Comparison of ENCODE assay signal across 18 mouse cellular contexts in the genomic region with DNA sequence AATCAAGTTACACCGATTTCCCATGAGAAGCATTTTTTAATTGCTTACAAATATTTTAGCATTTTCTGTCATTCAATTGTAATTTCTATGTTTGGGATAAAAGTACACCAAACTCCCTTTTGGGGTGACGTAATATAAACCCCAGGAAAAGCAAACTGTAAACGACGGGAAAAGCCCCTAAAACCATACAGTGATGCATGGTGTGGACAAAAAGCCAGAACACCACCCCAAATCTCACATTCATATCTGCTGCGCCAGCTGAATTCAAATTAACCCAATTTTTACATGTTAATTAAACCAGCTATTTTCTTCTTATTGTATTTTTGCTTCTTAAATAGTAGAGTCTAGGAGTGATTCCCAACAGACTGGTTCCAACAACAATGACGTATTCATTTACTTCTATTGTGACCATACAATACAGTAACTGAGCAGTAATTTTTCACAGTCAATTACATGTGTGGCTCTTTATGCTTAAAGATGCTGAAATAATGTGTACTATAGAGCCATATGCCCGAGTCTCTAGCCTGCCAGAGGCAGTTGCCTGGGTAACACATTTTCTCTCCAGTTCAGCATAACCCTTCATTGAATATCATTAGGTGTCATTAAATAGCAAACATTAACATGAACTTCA. TPM values are rescaled to one million over a fixed set of nuclear protein-coding genes. Genes with fewer than 3 reads are reported as not detected.
DNase-seq lines count a peak whose midpoint lies in the region; ATAC-seq and TF ChIP-seq lines count a peak whose summit lies in the region.
"Had no signal": no experiment of that assay in that cellular context is flagged by ENCODE, and none has a peak within 500 bp of the region (broad histone marks: within the 10 kb centered on the region; RNA-seq: fewer than 3 reads in every experiment).

No protein-coding gene starts in this region.

- H3K27ac ChIP-seq in forebrain, embryonic 11.5 days (ENCODE audit: low read depth, low read length), result peak overlapping the region; percentile 75; the same call in 1 of the 2 replicates
- H3K27ac ChIP-seq in forebrain, embryonic 10.5 days, result no peak overlapping the region
- no peak overlapping the region; the same call in 1 of the 2 replicates for H3K27ac ChIP-seq in forebrain, embryonic 16.5 days (ENCODE audit: low read length)
- no peak overlapping the region for H3K27ac ChIP-seq in hindbrain, embryonic 16.5 days (ENCODE audit: low read depth, low read length)
- H3K27ac ChIP-seq in neural tube, embryonic 13.5 days (replicated peaks), result no peak overlapping the region
- H3K27ac ChIP-seq in kidney, adult 2 months (ENCODE audit: insufficient read depth, low read depth, low read length), result no peak overlapping the region
- H3K27ac ChIP-seq: limb, embryonic 10.5 days; stomach, embryonic 15.5 days had no signal

- H3K4me2 ChIP-seq in forebrain, embryonic 11.5 days (ENCODE audit: low read depth, low read length, severe bottlenecking), result no peak overlapping the region
- H3K4me2 ChIP-seq in forebrain, embryonic 16.5 days (ENCODE audit: low read length), result peak overlapping the region; percentile 30
- no peak overlapping the region for H3K4me2 ChIP-seq in hindbrain, embryonic 16.5 days (ENCODE audit: low read length)
- H3K4me2 ChIP-seq in neural tube, embryonic 13.5 days, result no peak overlapping the region
- H3K4me2 ChIP-seq: liver, embryonic 11.5 days; lung, embryonic 14.5 days; stomach, embryonic 15.5 days had no signal

- TF ChIP-seq POLR2A in kidney, adult 2 months (IDR thresholded peaks at IDR 0.05; ENCODE audit: low read depth, low read length), result no peak

- 38% methylated on average over 7 of the region's 7 CpGs for WGBS in forebrain, embryonic 11.5 days
- 72% methylated on average over 7 of the region's 7 CpGs for WGBS in forebrain, embryonic 10.5 days
- 11% methylated on average over 7 of the region's 7 CpGs for WGBS in forebrain, embryonic 16.5 days
- WGBS in hindbrain, embryonic 16.5 days, result 35% methylated on average over 7 of the region's 7 CpGs
- WGBS in neural tube, embryonic 13.5 days, result 33% methylated on average over 7 of the region's 7 CpGs
- WGBS in kidney, adult 2 months, result 85% methylated on average over 7 of the region's 7 CpGs

- H3K9me3 ChIP-seq in forebrain, embryonic 11.5 days (ENCODE audit: control insufficient read depth, low read length), result no peaks in the 10 kb centered on the region
- no peaks in the 10 kb centered on the region for H3K9me3 ChIP-seq in forebrain, embryonic 10.5 days
- H3K9me3 ChIP-seq in forebrain, embryonic 16.5 days (ENCODE audit: control insufficient read depth, low read length), result no peaks in the 10 kb centered on the region
- no peaks in the 10 kb centered on the region for H3K9me3 ChIP-seq in hindbrain, embryonic 16.5 days (ENCODE audit: control insufficient read depth, low read length)
- H3K9me3 ChIP-seq in neural tube, embryonic 13.5 days, result no peaks in the 10 kb centered on the region
- H3K9me3 ChIP-seq: limb, embryonic 10.5 days; stomach, embryonic 15.5 days had no signal

- no peak overlapping the region for H3K9ac ChIP-seq in forebrain, embryonic 11.5 days (ENCODE audit: low read length)
- no peak overlapping the region for H3K9ac ChIP-seq in forebrain, embryonic 16.5 days (replicated peaks; ENCODE audit: low read depth, low read length)
- no peak overlapping the region for H3K9ac ChIP-seq in hindbrain, embryonic 16.5 days (ENCODE audit: low read depth, low read length)
- H3K9ac ChIP-seq in neural tube, embryonic 13.5 days, result no peak overlapping the region
- H3K9ac ChIP-seq: lung, embryonic 14.5 days; stomach, embryonic 15.5 days had no signal

- no peaks in the 10 kb centered on the region for H3K36me3 ChIP-seq in forebrain, embryonic 11.5 days (ENCODE audit: control insufficient read depth, insufficient read depth, low read length)
- H3K36me3 ChIP-seq in forebrain, embryonic 10.5 days (replicated peaks), result 0 out of 2 replicates have a peak, but pooled peaks cover 3% of the 10 kb centered on the region
- H3K36me3 ChIP-seq in forebrain, embryonic 16.5 days (ENCODE audit: control insufficient read depth, insufficient read depth), result no peaks in the 10 kb centered on the region
- no peaks in the 10 kb centered on the region for H3K36me3 ChIP-seq in hindbrain, embryonic 16.5 days (ENCODE audit: control insufficient read depth, insufficient read depth, low read length)
- no peaks in the 10 kb centered on the region for H3K36me3 ChIP-seq in neural tube, embryonic 13.5 days
- no peaks in the 10 kb centered on the region for H3K36me3 ChIP-seq in kidney, adult 2 months (ENCODE audit: control insufficient read depth, insufficient read depth, low read length)
- H3K36me3 ChIP-seq: stomach, embryonic 15.5 days had no signal

- peak; percentile 81 for ATAC-seq in forebrain, embryonic 11.5 days (replicated peaks; ENCODE audit: low FRiP score)
- peak; percentile 87 for ATAC-seq in forebrain, embryonic 16.5 days
- peak; percentile 73 for ATAC-seq in hindbrain, embryonic 16.5 days
- ATAC-seq in neural tube, embryonic 13.5 days (ENCODE audit: low read depth), result peak; percentile 62
- ATAC-seq: intestine, postnatal 0 days had no signal

- peaks cover 27% of the 10 kb centered on the region for H3K4me1 ChIP-seq in forebrain, embryonic 11.5 days (replicated peaks; ENCODE audit: control insufficient read depth, insufficient read depth, low read length)
- peaks cover 49% of the 10 kb centered on the region for H3K4me1 ChIP-seq in forebrain, embryonic 10.5 days
- peaks cover 39% of the 10 kb centered on the region for H3K4me1 ChIP-seq in forebrain, embryonic 16.5 days (replicated peaks; ENCODE audit: control insufficient read depth, insufficient read depth, low read length)
- peaks cover 5% of the 10 kb centered on the region for H3K4me1 ChIP-seq in hindbrain, embryonic 16.5 days (ENCODE audit: control insufficient read depth, insufficient read depth, low read depth, low read length)
- H3K4me1 ChIP-seq in neural tube, embryonic 13.5 days (replicated peaks), result peaks cover 38% of the 10 kb centered on the region
- no peaks in the 10 kb centered on the region for H3K4me1 ChIP-seq in kidney, adult 2 months (ENCODE audit: control insufficient read depth, insufficient read depth, low read length)

- H3K27me3 ChIP-seq in forebrain, embryonic 11.5 days (ENCODE audit: control insufficient read depth, insufficient read depth, low read length), result peaks cover 3% of the 10 kb centered on the region
- peaks cover 47% of the 10 kb centered on the region; the same call in 1 of the 2 replicates for H3K27me3 ChIP-seq in forebrain, embryonic 10.5 days (ENCODE audit: poor library complexity, severe bottlenecking)
- no peaks in the 10 kb centered on the region for H3K27me3 ChIP-seq in forebrain, embryonic 16.5 days (replicated peaks; ENCODE audit: control insufficient read depth, insufficient read depth, low read length)
- H3K27me3 ChIP-seq in hindbrain, embryonic 16.5 days (replicated peaks; ENCODE audit: control insufficient read depth, insufficient read depth, low read length), result no peaks in the 10 kb centered on the region
- no peaks in the 10 kb centered on the region for H3K27me3 ChIP-seq in neural tube, embryonic 13.5 days
- no peaks in the 10 kb centered on the region for H3K27me3 ChIP-seq in kidney, adult 2 months (replicated peaks; ENCODE audit: control insufficient read depth, insufficient read depth, low read length)
- H3K27me3 ChIP-seq: stomach, embryonic 15.5 days had no signal

- TF ChIP-seq CTCF in kidney, adult 2 months (conservative IDR thresholded peaks at IDR 0.05; ENCODE audit: insufficient read depth, insufficient read length, low read depth, low read length), result no peak

- DNase-seq in forebrain, embryonic 11.5 days (ENCODE audit: low spot score), result no peak
- DNase-seq in forebrain, embryonic 10.5 days (ENCODE audit: extremely low spot score, low spot score), result no peak
- DNase-seq in kidney, adult 2 months, result no peak
- no peak for DNase-seq in right cerebral cortex, postnatal 25 days
- DNase-seq in heart, adult 8-10 months (ENCODE audit: low spot score), result no peak
- DNase-seq: cerebellum, postnatal 10 days; heart, postnatal 4 days; lung, embryonic 14.5 days; lung, postnatal 4 days; thymus, adult 2 months had no signal

- no peak overlapping the region for H3K4me3 ChIP-seq in forebrain, embryonic 11.5 days (ENCODE audit: low read depth, low read length)
- no peak overlapping the region for H3K4me3 ChIP-seq in forebrain, embryonic 10.5 days
- no peak overlapping the region for H3K4me3 ChIP-seq in forebrain, embryonic 16.5 days (replicated peaks; ENCODE audit: low read length)
- no peak overlapping the region for H3K4me3 ChIP-seq in hindbrain, embryonic 16.5 days (ENCODE audit: low read length)
- H3K4me3 ChIP-seq in neural tube, embryonic 13.5 days, result no peak overlapping the region
- no peak overlapping the region for H3K4me3 ChIP-seq in kidney, adult 2 months (ENCODE audit: insufficient read depth, low read depth, low read length)
- H3K4me3 ChIP-seq: erythroblast, embryonic 14.5 days; limb, embryonic 10.5 days; stomach, embryonic 15.5 days had no signal

RNA-seq across cellular contexts. Expression of a gene that starts 53.9 kb away (rescaled TPM):
- polyA plus RNA-seq in forebrain, embryonic 11.5 days (2014; fragmentation: Nextera tagmentation; extraction: Ambion mirVana), result 40.8 and 41.1 TPM in 2 replicates
- polyA plus RNA-seq in forebrain, embryonic 10.5 days (2016; fragmentation: Nextera tagmentation; extraction: Ambion mirVana), result 52.5 and 54.3 TPM in 2 replicates
- 7.9 and 10.2 TPM in 2 replicates for polyA plus RNA-seq in forebrain, embryonic 16.5 days (2015; fragmentation: Nextera tagmentation; extraction: Ambion mirVana)
- polyA plus RNA-seq in hindbrain, embryonic 16.5 days (2015; fragmentation: Nextera tagmentation; extraction: Ambion mirVana), result 6.3 and 6.5 TPM in 2 replicates
- 6.1 and 8.6 TPM in 2 replicates for polyA plus RNA-seq in neural tube, embryonic 13.5 days (2015; fragmentation: Nextera tagmentation; extraction: Ambion mirVana)
- polyA plus RNA-seq in kidney, adult 2 months (2012; rRNA removed), result 35.2 and 37.8 TPM in 2 replicates
- 100 to 1,000 TPM; 134 to 155 (median 137) TPM for total RNA-seq in heart, adult 8-10 months (2022)
